Mouse (Mus musculus) right cerebral cortex, postnatal 36 days (tissue): ENCODE measurements around the gene Bmpr2.
"Not testable (repeated sequence)": the region's sequence is repeated elsewhere in the genome, so short reads cannot be mapped to it uniquely, and the experiment has no call there.

Source experiments
- DNase-seq, 2 experiments: peaks; one replicate each; pipeline ENCODE4 v3.0.0; 2022; ENCODE audit warnings: low spot score in 2 of 2, mixed read lengths in 1 of 2

Bmpr2 gene

GRCm38 (mm10) chr1:59763164-59763768 lies at the start of gene Bmpr2:
Bmpr2 (plus strand) TSS chr1:59763400.
- peak; percentile 75 to 80 for DNase-seq

- DNase-seq = no peak
Measured at GRCm38 (mm10) chr1:59719900-59720299, 43.3 kb upstream of the Bmpr2 start.

- DNase-seq = no peak
Measured at GRCm38 (mm10) chr1:59725661-59726060, 37.5 kb upstream of the Bmpr2 start.

- DNase-seq = no peak
Measured at GRCm38 (mm10) chr1:59730106-59730505, 33.1 kb upstream of the Bmpr2 start.

- DNase-seq = no peak
Measured at GRCm38 (mm10) chr1:59730737-59731136, 32.5 kb upstream of the Bmpr2 start.

- peak in 1 of 2 experiments; percentile 10 for DNase-seq
Measured at GRCm38 (mm10) chr1:59734076-59734475, 29.1 kb upstream of the Bmpr2 start.

- no peak for DNase-seq
Measured at GRCm38 (mm10) chr1:59738768-59739414, 24.3 kb upstream of the Bmpr2 start.

- DNase-seq = no peak
Measured at GRCm38 (mm10) chr1:59739577-59740354, 23.4 kb upstream of the Bmpr2 start.

- no peak for DNase-seq
Measured at GRCm38 (mm10) chr1:59749047-59749446, 14.2 kb upstream of the Bmpr2 start.

GRCm38 (mm10) chr1:59749724-59750123 lies 13.5 kb upstream of the Bmpr2 start:
- not testable (repeated sequence) for DNase-seq

- no peak for DNase-seq
Measured at GRCm38 (mm10) chr1:59755298-59755697, 7.9 kb upstream of the Bmpr2 start.

- no peak for DNase-seq
Measured at GRCm38 (mm10) chr1:59758325-59758724, 4.9 kb upstream of the Bmpr2 start.

- DNase-seq = peak; percentile 5 to 13
Measured at GRCm38 (mm10) chr1:59762208-59762607, 992 bp upstream of the Bmpr2 start.

- DNase-seq = peak; percentile 39 to 60
Measured at GRCm38 (mm10) chr1:59762651-59763163, 493 bp upstream of the Bmpr2 start.

GRCm38 (mm10) chr1:59763781-59764251 lies 616 bp downstream of the Bmpr2 start:
- peak; percentile 19 to 31 for DNase-seq

GRCm38 (mm10) chr1:59764407-59764971 lies 1.3 kb downstream of the Bmpr2 start:
- DNase-seq = peak; percentile 6 to 10

GRCm38 (mm10) chr1:59765279-59765678 lies 2.1 kb downstream of the Bmpr2 start:
- DNase-seq = no peak

GRCm38 (mm10) chr1:59766626-59767025 lies 3.4 kb downstream of the Bmpr2 start:
- no peak for DNase-seq

GRCm38 (mm10) chr1:59771871-59772270 lies 8.7 kb downstream of the Bmpr2 start:
- no peak for DNase-seq

- DNase-seq = no peak
Measured at GRCm38 (mm10) chr1:59781080-59781479, 17.9 kb downstream of the Bmpr2 start.

- no peak for DNase-seq
Measured at GRCm38 (mm10) chr1:59788975-59789374, 25.8 kb downstream of the Bmpr2 start.

GRCm38 (mm10) chr1:59789741-59790140 lies 26.5 kb downstream of the Bmpr2 start:
- peak in 1 of 2 experiments; percentile 9 for DNase-seq
